ENCODE assay signal across 20 mouse cellular contexts in genomic region chr12:99244673-99245072, GRCm38 (mm10).
"Had no signal": no experiment of that assay in that cellular context is flagged by ENCODE, and none has a peak within 500 bp of the region (broad histone marks: within the 10 kb centered on the region; RNA-seq: fewer than 3 reads in every experiment).

No protein-coding gene starts in this region.

- ATAC-seq: liver, embryonic 12.5 days had no signal

- H3K4me3 ChIP-seq: limb, embryonic 10.5 days; limb, embryonic 13.5 days; liver, embryonic 12.5 days; liver, embryonic 15.5 days; lung, embryonic 15.5 days; megakaryocyte, embryonic 14.5 days had no signal

- H3K36me3 ChIP-seq: limb, embryonic 10.5 days; liver, embryonic 12.5 days; liver, embryonic 15.5 days; lung, embryonic 15.5 days had no signal

- H3K27ac ChIP-seq: limb, embryonic 10.5 days; limb, embryonic 13.5 days; liver, embryonic 12.5 days; liver, embryonic 15.5 days; lung, embryonic 15.5 days; stomach, postnatal 0 days had no signal

- H3K9me3 ChIP-seq: limb, embryonic 10.5 days; limb, embryonic 13.5 days; liver, embryonic 12.5 days; liver, embryonic 15.5 days; lung, embryonic 15.5 days; megakaryocyte, embryonic 14.5 days had no signal

- DNase-seq: kidney, adult 9 months; kidney, postnatal 14 days; kidney, postnatal 4 days; liver; lung, adult 18-20 months; lung, postnatal 10 days; lung, postnatal 36 days; midbrain, embryonic 14.5 days; right cerebral cortex, adult 18-20 months; right cerebral cortex, postnatal 14 days; right cerebral cortex, postnatal 4 days; thymus, adult 2 months; thymus, postnatal 14 days had no signal

- H3K27me3 ChIP-seq: limb, embryonic 13.5 days; liver, embryonic 12.5 days; liver, embryonic 15.5 days; lung, embryonic 15.5 days had no signal
